Mouse (Mus musculus): ENCODE data around the gene Gm17304.

- TF ChIP-seq CTCF (IDR thresholded peaks at IDR 0.05; ENCODE audit: control insufficient read depth, insufficient read depth, low read length) (no peak), POLR2A (IDR thresholded peaks at IDR 0.05; ENCODE audit: borderline replicate concordance, control insufficient read depth, low read depth, low read length) (no peak)
These were observed 34.5 kb downstream of the Gm17304 start for GRCm38 (mm10) chr5:106643434-106643833.
